Mouse (Mus musculus): ENCODE results near the gene Pde10a. TPM values are rescaled to one million over a fixed set of nuclear protein-coding genes. Genes with fewer than 3 reads are reported as not detected.
"Not testable (repeated sequence)": the region's sequence is repeated elsewhere in the genome, so short reads cannot be mapped to it uniquely, and the experiment has no call there.

Pde10a gene
- polyA plus RNA-seq, 1 experiment from 2014 or later: 12.7 TPM

- Histone ChIP-seq H3K27me3 (no peaks in the 10 kb centered on the region), H3K36me3 (no peaks in the 10 kb centered on the region), H3K9me3 (no peaks in the 10 kb centered on the region), H3K4me1 (replicated peaks) (no peaks in the 10 kb centered on the region), H3K4me2 (replicated peaks) (no peak overlapping the region), H3K9ac (replicated peaks) (no peak overlapping the region; the same call in 1 of the 2 replicates), H3K27ac (no peak overlapping the region), H3K4me3 (replicated peaks) (no peak overlapping the region)
- ATAC-seq: no peak
- 61% methylated on average over 5 of the region's 5 CpGs for WGBS
These were observed 141.7 kb downstream of the Pde10a start for GRCm38 (mm10) chr17:8666912-8667311.

GRCm38 (mm10) chr17:8674651-8675050 lies 149.5 kb downstream of the Pde10a start:
- no peak for ATAC-seq
- Histone ChIP-seq H3K27me3 (no peaks in the 10 kb centered on the region), H3K4me3 (replicated peaks) (no peak overlapping the region), H3K9ac (replicated peaks) (no peak overlapping the region), H3K9me3 (no peaks in the 10 kb centered on the region), H3K36me3 (no peaks in the 10 kb centered on the region), H3K4me2 (replicated peaks) (no peak overlapping the region), H3K27ac (no peak overlapping the region), H3K4me1 (replicated peaks) (no peaks in the 10 kb centered on the region)
- 77% methylated on average over 2 of the region's 2 CpGs for WGBS

GRCm38 (mm10) chr17:8686356-8686755 lies 161.2 kb downstream of the Pde10a start:
- Histone ChIP-seq H3K27me3 (no peaks in the 10 kb centered on the region), H3K9ac (replicated peaks) (no peak overlapping the region), H3K9me3 (no peaks in the 10 kb centered on the region), H3K4me3 (replicated peaks) (no peak overlapping the region), H3K4me2 (replicated peaks) (no peak overlapping the region), H3K27ac (no peak overlapping the region), H3K36me3 (no peaks in the 10 kb centered on the region), H3K4me1 (replicated peaks) (no peaks in the 10 kb centered on the region)
- WGBS: 74% methylated on average over 7 of the region's 7 CpGs
- no peak for ATAC-seq

GRCm38 (mm10) chr17:8688096-8688495 lies 162.9 kb downstream of the Pde10a start:
- H3K9me3 ChIP-seq: no peaks in the 10 kb centered on the region
- H3K27ac ChIP-seq: no peak overlapping the region
- no peaks in the 10 kb centered on the region for H3K27me3 ChIP-seq
- H3K4me3 ChIP-seq (replicated peaks): no peak overlapping the region
- no peak overlapping the region for H3K9ac ChIP-seq (replicated peaks)
- WGBS: 76% methylated on average over 3 of the region's 3 CpGs
- H3K4me2 ChIP-seq (replicated peaks): no peak overlapping the region
- no peak for ATAC-seq
- H3K4me1 ChIP-seq (replicated peaks): no peaks in the 10 kb centered on the region
- H3K36me3 ChIP-seq: no peaks in the 10 kb centered on the region

- WGBS: 88% methylated on average over 1 of the region's 1 CpGs
- Histone ChIP-seq H3K4me3 (replicated peaks) (no peak overlapping the region), H3K36me3 (no peaks in the 10 kb centered on the region), H3K9me3 (no peaks in the 10 kb centered on the region), H3K27ac (no peak overlapping the region), H3K4me2 (replicated peaks) (no peak overlapping the region), H3K27me3 (no peaks in the 10 kb centered on the region), H3K9ac (replicated peaks) (no peak overlapping the region), H3K4me1 (replicated peaks) (no peaks in the 10 kb centered on the region)
- ATAC-seq: no peak
These were observed 173.1 kb downstream of the Pde10a start for GRCm38 (mm10) chr17:8698265-8698664.

- no peak overlapping the region for H3K27ac ChIP-seq
- 74% methylated on average over 3 of the region's 3 CpGs for WGBS
These were observed 173.6 kb downstream of the Pde10a start for GRCm38 (mm10) chr17:8698793-8699192.

GRCm38 (mm10) chr17:8701096-8701495 lies 175.9 kb downstream of the Pde10a start:
- no peak overlapping the region for H3K9ac ChIP-seq (replicated peaks)
- H3K27me3 ChIP-seq: no peaks in the 10 kb centered on the region
- no peak overlapping the region for H3K27ac ChIP-seq
- H3K4me1 ChIP-seq (replicated peaks): no peaks in the 10 kb centered on the region
- H3K9me3 ChIP-seq: no peaks in the 10 kb centered on the region
- no peak overlapping the region for H3K4me3 ChIP-seq (replicated peaks)
- H3K4me2 ChIP-seq (replicated peaks): no peak overlapping the region
- ATAC-seq: no peak
- no peaks in the 10 kb centered on the region for H3K36me3 ChIP-seq
- 66% methylated on average over 7 of the region's 7 CpGs for WGBS

More at GRCm38 (mm10) chr17:8698793-8699192, 173.6 kb downstream of the Pde10a start:
- Histone ChIP-seq H3K36me3 (no peaks in the 10 kb centered on the region), H3K9ac (replicated peaks) (no peak overlapping the region), H3K4me2 (replicated peaks) (no peak overlapping the region), H3K4me3 (replicated peaks) (no peak overlapping the region), H3K9me3 (no peaks in the 10 kb centered on the region), H3K27me3 (no peaks in the 10 kb centered on the region), H3K4me1 (replicated peaks) (no peaks in the 10 kb centered on the region)
- no peak for ATAC-seq

- no peak overlapping the region for H3K9ac ChIP-seq (replicated peaks)
- H3K4me1 ChIP-seq (replicated peaks): no peaks in the 10 kb centered on the region
- ATAC-seq: no peak
- H3K4me2 ChIP-seq (replicated peaks): no peak overlapping the region
- H3K36me3 ChIP-seq: no peaks in the 10 kb centered on the region
- H3K27me3 ChIP-seq: no peaks in the 10 kb centered on the region
- no peak overlapping the region for H3K4me3 ChIP-seq (replicated peaks)
- no peak overlapping the region for H3K27ac ChIP-seq
- WGBS: 91% methylated on average over 5 of the region's 5 CpGs
- no peaks in the 10 kb centered on the region for H3K9me3 ChIP-seq
These were observed 177.3 kb downstream of the Pde10a start for GRCm38 (mm10) chr17:8702503-8702902.

GRCm38 (mm10) chr17:8708006-8708405 lies 182.8 kb downstream of the Pde10a start:
- Histone ChIP-seq H3K36me3 (no peaks in the 10 kb centered on the region), H3K27ac (no peak overlapping the region), H3K9me3 (no peaks in the 10 kb centered on the region), H3K4me1 (replicated peaks) (no peaks in the 10 kb centered on the region), H3K9ac (replicated peaks) (no peak overlapping the region), H3K27me3 (no peaks in the 10 kb centered on the region), H3K4me3 (replicated peaks) (no peak overlapping the region), H3K4me2 (replicated peaks) (no peak overlapping the region)
- no peak for ATAC-seq

- H3K4me1 ChIP-seq (replicated peaks); H3K9ac ChIP-seq (replicated peaks); H3K4me3 ChIP-seq (replicated peaks); H3K4me2 ChIP-seq (replicated peaks); H3K9me3 ChIP-seq; H3K27me3 ChIP-seq; ATAC-seq; H3K36me3 ChIP-seq; H3K27ac ChIP-seq: not testable (repeated sequence)
- WGBS: 90% methylated on average over 2 of the region's 2 CpGs
These were observed 187.6 kb downstream of the Pde10a start for GRCm38 (mm10) chr17:8712734-8713133.

GRCm38 (mm10) chr17:8720961-8721360 lies 195.8 kb downstream of the Pde10a start:
- Histone ChIP-seq H3K27ac (no peak overlapping the region), H3K4me2 (replicated peaks) (no peak overlapping the region), H3K36me3 (no peaks in the 10 kb centered on the region), H3K9me3 (no peaks in the 10 kb centered on the region), H3K4me1 (replicated peaks) (0 out of 2 replicates have a peak, but pooled peaks cover 7% of the 10 kb centered on the region), H3K27me3 (no peaks in the 10 kb centered on the region), H3K9ac (replicated peaks) (no peak overlapping the region), H3K4me3 (replicated peaks) (no peak overlapping the region)
- WGBS: 75% methylated on average over 10 of the region's 10 CpGs
- no peak for ATAC-seq

GRCm38 (mm10) chr17:8724464-8724974 lies 199.3 kb downstream of the Pde10a start:
- WGBS: 89% methylated on average over 8 of the region's 8 CpGs
- Histone ChIP-seq H3K9me3 (no peaks in the 10 kb centered on the region), H3K4me1 (replicated peaks) (0 out of 2 replicates have a peak, but pooled peaks cover 7% of the 10 kb centered on the region), H3K4me2 (replicated peaks) (no peak overlapping the region), H3K9ac (replicated peaks) (no peak overlapping the region), H3K27ac (no peak overlapping the region), H3K36me3 (no peaks in the 10 kb centered on the region), H3K4me3 (replicated peaks) (no peak overlapping the region), H3K27me3 (no peaks in the 10 kb centered on the region)
- no peak for ATAC-seq

GRCm38 (mm10) chr17:8728646-8729045 lies 203.5 kb downstream of the Pde10a start:
- Histone ChIP-seq H3K9me3 (no peaks in the 10 kb centered on the region), H3K4me1 (replicated peaks) (no peaks in the 10 kb centered on the region), H3K4me3 (replicated peaks) (no peak overlapping the region), H3K4me2 (replicated peaks) (no peak overlapping the region), H3K27me3 (no peaks in the 10 kb centered on the region), H3K9ac (replicated peaks) (no peak overlapping the region), H3K27ac (no peak overlapping the region), H3K36me3 (no peaks in the 10 kb centered on the region)
- ATAC-seq: no peak
- 41% methylated on average over 7 of the region's 7 CpGs for WGBS
